Mouse (Mus musculus): ENCODE measurements around the gene Myo18b.

DNA sequence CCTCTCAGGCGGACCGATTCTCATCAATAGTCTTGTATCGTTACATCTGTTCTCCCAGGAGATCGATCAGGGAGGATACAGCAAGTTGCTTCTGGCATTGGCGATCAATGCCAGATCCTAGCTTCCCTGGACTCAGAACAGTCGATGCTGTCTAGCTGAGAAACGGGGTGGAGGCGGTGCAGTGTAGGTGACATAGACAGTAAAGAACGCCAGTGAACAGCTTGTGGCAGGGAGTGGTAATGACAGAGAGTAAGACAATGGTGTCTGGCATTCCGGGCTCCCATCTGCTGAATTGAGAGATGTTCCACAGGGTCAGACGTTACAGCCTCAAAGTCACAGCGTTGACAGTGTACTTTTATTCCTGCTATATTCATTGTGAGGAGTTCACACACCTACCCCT lies 155.5 kb downstream of the Myo18b start:
- TF ChIP-seq USF1 (IDR thresholded peaks at IDR 0.05; ENCODE audit: low read depth) (no peak), CTCF (IDR thresholded peaks at IDR 0.05; ENCODE audit: control insufficient read depth, insufficient read depth, insufficient read length) (no peak)
